Mouse (Mus musculus): ENCODE data around the gene Pak2. TPM values are rescaled to one million over a fixed set of nuclear protein-coding genes. Genes with fewer than 3 reads are reported as not detected.

Gene Pak2
- polyA plus RNA-seq, 2 experiments = 6.7 to 9.1 TPM

GRCm38 (mm10) chr16:31980946-31981345, 98.2 kb downstream of the Pak2 start:
- H3K4me1 ChIP-seq (replicated peaks; ENCODE audit: control insufficient read depth in 2 of 2, insufficient read depth in 2 of 2, low read length in 1 of 2) = no peaks in the 10 kb centered on the region
- ATAC-seq (ENCODE audit: insufficient read depth) = no peak
- TF ChIP-seq EP300 (IDR thresholded peaks at IDR 0.05; ENCODE audit: low read depth) = no peak

GRCm38 (mm10) chr16:31979501-31979900, 99.6 kb downstream of the Pak2 start:
- Histone ChIP-seq H3K4me1 (replicated peaks; ENCODE audit: control insufficient read depth in 2 of 2, insufficient read depth in 2 of 2, low read length in 1 of 2) (no peaks in the 10 kb centered on the region), H3K4me3 (ENCODE audit: insufficient read depth in 1 of 2, low read depth in 2 of 2, low read length in 2 of 2) (no peak overlapping the region), H3K27me3 (ENCODE audit: control insufficient read depth, insufficient read depth, low read length) (no peaks in the 10 kb centered on the region), H3K4me2 (ENCODE audit: low read depth) (no peak overlapping the region), H3K36me3 (replicated peaks; ENCODE audit: control insufficient read depth, insufficient read depth, low read depth) (peaks cover 6% of the 10 kb centered on the region), H3K9me3 (ENCODE audit: control insufficient read depth, low read length) (no peaks in the 10 kb centered on the region), H3K27ac (no peak overlapping the region), H3K9ac (replicated peaks) (no peak overlapping the region)
- DNase-seq (ENCODE audit: low read depth in 3 of 3, low spot score in 3 of 3) (no peak), ATAC-seq (ENCODE audit: insufficient read depth) (no peak)
- 77% methylated on average over 3 of the region's 3 CpGs for WGBS (ENCODE audit: insufficient replicate concordance)
- TF ChIP-seq CTCF (IDR thresholded peaks at IDR 0.05; ENCODE audit: low read depth) (no peak), EP300 (IDR thresholded peaks at IDR 0.05; ENCODE audit: low read depth) (no peak)

More at GRCm38 (mm10) chr16:31980946-31981345, 98.2 kb downstream of the Pak2 start:
- Histone ChIP-seq H3K4me2 (ENCODE audit: low read depth) (no peak overlapping the region), H3K36me3 (replicated peaks; ENCODE audit: control insufficient read depth, insufficient read depth, low read depth) (peaks cover 6% of the 10 kb centered on the region), H3K9ac (replicated peaks) (no peak overlapping the region), H3K27me3 (ENCODE audit: control insufficient read depth, insufficient read depth, low read length) (no peaks in the 10 kb centered on the region), H3K4me3 (ENCODE audit: insufficient read depth in 1 of 2, low read depth in 2 of 2, low read length in 2 of 2) (no peak overlapping the region), H3K27ac (no peak overlapping the region), H3K9me3 (ENCODE audit: control insufficient read depth, low read length) (no peaks in the 10 kb centered on the region)
- no peak for DNase-seq (ENCODE audit: low read depth in 3 of 3, low spot score in 3 of 3)
- 67% methylated on average over 5 of the region's 5 CpGs for WGBS (ENCODE audit: insufficient replicate concordance)

- H3K4me2 ChIP-seq (ENCODE audit: low read depth) = no peak overlapping the region
- 75% methylated on average over 4 of the region's 4 CpGs for WGBS (ENCODE audit: insufficient replicate concordance)
- H3K9me3 ChIP-seq (ENCODE audit: control insufficient read depth, low read length) = no peaks in the 10 kb centered on the region
- DNase-seq (ENCODE audit: low read depth in 3 of 3, low spot score in 3 of 3) (no peak), ATAC-seq (ENCODE audit: insufficient read depth) (no peak)
- no peak overlapping the region for H3K4me3 ChIP-seq (ENCODE audit: insufficient read depth in 1 of 2, low read depth in 2 of 2, low read length in 2 of 2)
- no peaks in the 10 kb centered on the region for H3K4me1 ChIP-seq (replicated peaks; ENCODE audit: control insufficient read depth in 2 of 2, insufficient read depth in 2 of 2, low read length in 1 of 2)
- no peak overlapping the region for H3K9ac ChIP-seq (replicated peaks)
- H3K27me3 ChIP-seq (ENCODE audit: control insufficient read depth, insufficient read depth, low read length) = no peaks in the 10 kb centered on the region
- peaks cover 8% of the 10 kb centered on the region for H3K36me3 ChIP-seq (replicated peaks; ENCODE audit: control insufficient read depth, insufficient read depth, low read depth)
- TF ChIP-seq CTCF (IDR thresholded peaks at IDR 0.05; ENCODE audit: low read depth) (no peak), EP300 (IDR thresholded peaks at IDR 0.05; ENCODE audit: low read depth) (no peak)
- H3K27ac ChIP-seq = no peak overlapping the region
Measured at GRCm38 (mm10) chr16:31975258-31975657, 103.9 kb downstream of the Pak2 start.

Small RNA genes within 50 kb of the gene (microRNA-seq; reads per million reads assigned to microRNA genes)
- not detected for gene Gm26269

Other genes starting within 250 kb of the Pak2 start
- 0.03 and 0.05 TPM in 2 replicates for gene Meltf, start 200.5 kb downstream of the Pak2 start, polyA plus RNA-seq (2012; rRNA removed)
- 0.06 TPM in 1 of 2 replicates, not detected in the other for gene Meltf, start 200.5 kb downstream of the Pak2 start, polyA plus RNA-seq (2014; fragmentation: Nextera tagmentation; extraction: Ambion mirVana)
- gene Pigz, start 145.5 kb downstream of the Pak2 start, polyA plus RNA-seq (2012; rRNA removed) = 0.15 and 0.31 TPM in 2 replicates
- gene Pigz, start 145.5 kb downstream of the Pak2 start, polyA plus RNA-seq (2014; fragmentation: Nextera tagmentation; extraction: Ambion mirVana) = 0.28 and 0.34 TPM in 2 replicates
- 21.5 and 23.2 TPM in 2 replicates for gene 0610012G03Rik, start 130.8 kb downstream of the Pak2 start, polyA plus RNA-seq (2012; rRNA removed)
- 42.3 and 45.3 TPM in 2 replicates for gene 0610012G03Rik, start 130.8 kb downstream of the Pak2 start, polyA plus RNA-seq (2014; fragmentation: Nextera tagmentation; extraction: Ambion mirVana)
- 10.7 and 25.1 TPM in 2 replicates for gene Ncbp2, start 130.8 kb downstream of the Pak2 start, polyA plus RNA-seq (2012; rRNA removed)
- gene Ncbp2, start 130.8 kb downstream of the Pak2 start, polyA plus RNA-seq (2014; fragmentation: Nextera tagmentation; extraction: Ambion mirVana) = 29.0 and 31.5 TPM in 2 replicates
- 3.5 and 4.7 TPM in 2 replicates for gene Senp5, start 76.1 kb downstream of the Pak2 start, polyA plus RNA-seq (2012; rRNA removed)
- gene Senp5, start 76.1 kb downstream of the Pak2 start, polyA plus RNA-seq (2014; fragmentation: Nextera tagmentation; extraction: Ambion mirVana) = 2.9 and 3.4 TPM in 2 replicates
- gene Pigx, start 20.4 kb upstream of the Pak2 start, polyA plus RNA-seq (2012; rRNA removed) = 10.5 and 13.2 TPM in 2 replicates
- gene Pigx, start 20.4 kb upstream of the Pak2 start, polyA plus RNA-seq (2014; fragmentation: Nextera tagmentation; extraction: Ambion mirVana) = 25.5 and 28.8 TPM in 2 replicates
- gene Cep19, start 20.5 kb upstream of the Pak2 start, polyA plus RNA-seq (2012; rRNA removed) = 1.3 and 2.1 TPM in 2 replicates
- 4.0 and 4.3 TPM in 2 replicates for gene Cep19, start 20.5 kb upstream of the Pak2 start, polyA plus RNA-seq (2014; fragmentation: Nextera tagmentation; extraction: Ambion mirVana)
- gene Nrros, start 86.3 kb upstream of the Pak2 start, polyA plus RNA-seq (2012; rRNA removed) = 11.6 and 13.2 TPM in 2 replicates
- 18.8 and 18.9 TPM in 2 replicates for gene Nrros, start 86.3 kb upstream of the Pak2 start, polyA plus RNA-seq (2014; fragmentation: Nextera tagmentation; extraction: Ambion mirVana)
- gene Bex6, start 100.5 kb upstream of the Pak2 start, polyA plus RNA-seq (2012; rRNA removed) = 0.52 and 0.90 TPM in 2 replicates
- 0.70 and 0.71 TPM in 2 replicates for gene Bex6, start 100.5 kb upstream of the Pak2 start, polyA plus RNA-seq (2014; fragmentation: Nextera tagmentation; extraction: Ambion mirVana)
- gene Fbxo45, start 167.8 kb upstream of the Pak2 start, polyA plus RNA-seq (2012; rRNA removed) = 2.7 and 4.0 TPM in 2 replicates
- 5.1 and 6.6 TPM in 2 replicates for gene Fbxo45, start 167.8 kb upstream of the Pak2 start, polyA plus RNA-seq (2014; fragmentation: Nextera tagmentation; extraction: Ambion mirVana)
- 4.8 and 7.9 TPM in 2 replicates for gene Wdr53, start 167.9 kb upstream of the Pak2 start, polyA plus RNA-seq (2012; rRNA removed)
- gene Wdr53, start 167.9 kb upstream of the Pak2 start, polyA plus RNA-seq (2014; fragmentation: Nextera tagmentation; extraction: Ambion mirVana) = 11.2 and 11.5 TPM in 2 replicates
- gene Smco1, start 192.1 kb upstream of the Pak2 start, polyA plus RNA-seq (2012; rRNA removed) = not detected in 2 replicates
- gene Smco1, start 192.1 kb upstream of the Pak2 start, polyA plus RNA-seq (2014; fragmentation: Nextera tagmentation; extraction: Ambion mirVana) = not detected in 2 replicates
- 3.7 and 6.1 TPM in 2 replicates for gene Rnf168, start 198.1 kb upstream of the Pak2 start, polyA plus RNA-seq (2012; rRNA removed)
- 11.3 and 13.8 TPM in 2 replicates for gene Rnf168, start 198.1 kb upstream of the Pak2 start, polyA plus RNA-seq (2014; fragmentation: Nextera tagmentation; extraction: Ambion mirVana)